Mouse (Mus musculus) urinary bladder, adult 2 months (tissue): ENCODE results near the gene Prl5a1. TPM values are rescaled to one million over a fixed set of nuclear protein-coding genes. Genes with fewer than 3 reads are reported as not detected.

Source experiments
- DNase-seq: peaks from one replicate; pipeline ENCODE4 v3.0.0; 2022; ENCODE audit warnings: low spot score
- polyA plus RNA-seq: library from polyadenylated mRNA; depleted of rRNA; stranded (reverse); fragments of >200 nt; gene quantifications from 2 replicates; pipeline ENCODE4 v1.2.3, GENCODE M21; 2012; rRNA removed

The Prl5a1 gene
- not detected in 2 replicates for polyA plus RNA-seq

DNA sequence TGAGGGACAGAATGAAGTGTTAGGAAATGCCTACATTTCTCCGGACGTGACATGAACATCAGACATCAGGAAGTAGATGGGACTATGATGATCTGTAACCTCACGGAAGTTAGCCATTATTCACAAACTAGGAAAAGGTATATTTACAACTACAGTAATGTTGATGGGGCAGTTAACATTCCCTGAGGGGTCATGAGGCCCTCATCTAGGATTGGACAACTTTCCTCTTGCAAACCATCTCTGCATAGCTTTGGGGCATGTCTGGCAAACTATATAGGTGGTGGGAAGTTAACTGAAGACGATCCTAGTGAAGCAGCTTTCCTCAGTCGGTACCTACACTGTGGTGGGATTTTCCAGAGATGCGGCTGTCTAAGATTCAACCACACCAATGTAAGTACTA lies at the start of gene Prl5a1:
Gene Prl5a1, plus strand, starts transcription at position 301 of the 400 bp plus-strand sequence.
- DNase-seq = no peak

GRCm38 (mm10) chr13:28096161-28096560 lies 46.1 kb upstream of the Prl5a1 start:
- DNase-seq = no peak

- no peak for DNase-seq
Observed at GRCm38 (mm10) chr13:28108536-28108935, 33.7 kb upstream of the Prl5a1 start.

GRCm38 (mm10) chr13:28132781-28133180 lies 9.5 kb upstream of the Prl5a1 start:
- DNase-seq = no peak

- DNase-seq = no peak
Observed at GRCm38 (mm10) chr13:28135790-28136189, 6.5 kb upstream of the Prl5a1 start.

Other genes with a start within 250 kb of the Prl5a1 start
- gene Prl4a1, start 126.3 kb upstream of the Prl5a1 start, polyA plus RNA-seq = not detected in 2 replicates
- gene Gm11361, start 115.0 kb downstream of the Prl5a1 start, polyA plus RNA-seq = 7.8 and 13.6 TPM in 2 replicates